Mouse (Mus musculus) ES-Bruce4 (cell line): Measurements from ENCODE around the gene Gm11146. TPM values are rescaled to one million over a fixed set of nuclear protein-coding genes. Genes with fewer than 3 reads are reported as not detected.

Experiments
- H3K27ac ChIP-seq: 2 replicates; pipeline ENCODE4 v1.5.1; 2012; ENCODE audit warnings: low read length, inconsistent platforms; ENCODE audit not compliant: insufficient read depth
- H3K27me3 ChIP-seq: 2 replicates; pipeline ENCODE4 v1.6.1; 2012; ENCODE audit warnings: mild to moderate bottlenecking, low read length, inconsistent platforms; ENCODE audit not compliant: control insufficient read depth, poor library complexity, insufficient read depth, severe bottlenecking
- H3K36me3 ChIP-seq: 2 replicates; pipeline ENCODE4 v1.6.1; 2012; ENCODE audit warnings: inconsistent platforms, mild to moderate bottlenecking, low read length, moderate library complexity; ENCODE audit not compliant: control insufficient read depth, poor library complexity, insufficient read depth, severe bottlenecking
- H3K4me1 ChIP-seq: one replicate; pipeline ENCODE4 v1.8.1; 2011; ENCODE audit warnings: low read length; ENCODE audit not compliant: control insufficient read depth, insufficient read depth
- H3K4me3 ChIP-seq: 2 replicates; pipeline ENCODE4 v1.5.1; 2011; ENCODE audit warnings: low read depth, mild to moderate bottlenecking, low read length
- H3K9ac ChIP-seq: 2 replicates; pipeline ENCODE4 v1.6.1; 2012; ENCODE audit warnings: low read depth, mild to moderate bottlenecking, inconsistent platforms; ENCODE audit not compliant: poor library complexity, severe bottlenecking
- H3K9me3 ChIP-seq: replicated peaks from 2 replicates; pipeline ENCODE4 v1.6.1; 2012; ENCODE audit warnings: mild to moderate bottlenecking, low read length, inconsistent platforms; ENCODE audit not compliant: control insufficient read depth, poor library complexity, insufficient read depth, severe bottlenecking
- CTCF ChIP-seq: IDR thresholded peaks from one replicate; pipeline ENCODE4 v1.8.1; 2011; ENCODE audit warnings: low read depth, low read length
- EP300 ChIP-seq: IDR thresholded peaks from 2 replicates; pipeline ENCODE4 v1.6.1; 2011; ENCODE audit warnings: low read depth, low read length; ENCODE audit not compliant: insufficient read depth
- POLR2A ChIP-seq: IDR thresholded peaks from one replicate; pipeline ENCODE4 v1.8.1; 2011; ENCODE audit warnings: low read length; ENCODE audit not compliant: insufficient read depth
- polyA plus RNA-seq: library from polyadenylated mRNA; stranded (reverse); fragments of >200 nt; gene quantifications from 2 replicates; pipeline ENCODE4 v1.2.4, GENCODE M21; 2011; ENCODE audit warnings: low read depth; ENCODE audit not compliant: missing spikeins, insufficient read depth, insufficient read length

Gm11146 gene
- polyA plus RNA-seq, 1 experiment: not detected

- H3K36me3 ChIP-seq: no peaks in the 10 kb centered on the region
- H3K9me3 ChIP-seq: no peaks in the 10 kb centered on the region
- H3K27me3 ChIP-seq: no peaks in the 10 kb centered on the region
- H3K27ac ChIP-seq: no peak overlapping the region
- no peaks in the 10 kb centered on the region for H3K4me1 ChIP-seq
- H3K4me3 ChIP-seq: no peak overlapping the region
- no peak overlapping the region for H3K9ac ChIP-seq
- no peak for TF ChIP-seq EP300
- TF ChIP-seq CTCF: no peak
- no peak for TF ChIP-seq POLR2A
These were observed 50.8 kb downstream of the Gm11146 start for GRCm38 (mm10) chr16:77551051-77551450.
